Mouse (Mus musculus): ENCODE measurements around the gene Hist1h2ac.
"Not testable (repeated sequence)": the region's sequence is repeated elsewhere in the genome, so short reads cannot be mapped to it uniquely, and the experiment has no call there.

The Hist1h2ac gene

GRCm38 (mm10) chr13:23699767-23700166 is 16.0 kb upstream of the Hist1h2ac start:
- DNase-seq: no peak

GRCm38 (mm10) chr13:23698996-23699395 is 15.2 kb upstream of the Hist1h2ac start:
- no peak for DNase-seq

- peak; percentile 96 to 100 for DNase-seq
Measured at GRCm38 (mm10) chr13:23698300-23698693, 14.5 kb upstream of the Hist1h2ac start, which contains the start of gene Hist1h4c. Gene Hist1h4c, minus strand, starts transcription at chr13:23698454.

DNA sequence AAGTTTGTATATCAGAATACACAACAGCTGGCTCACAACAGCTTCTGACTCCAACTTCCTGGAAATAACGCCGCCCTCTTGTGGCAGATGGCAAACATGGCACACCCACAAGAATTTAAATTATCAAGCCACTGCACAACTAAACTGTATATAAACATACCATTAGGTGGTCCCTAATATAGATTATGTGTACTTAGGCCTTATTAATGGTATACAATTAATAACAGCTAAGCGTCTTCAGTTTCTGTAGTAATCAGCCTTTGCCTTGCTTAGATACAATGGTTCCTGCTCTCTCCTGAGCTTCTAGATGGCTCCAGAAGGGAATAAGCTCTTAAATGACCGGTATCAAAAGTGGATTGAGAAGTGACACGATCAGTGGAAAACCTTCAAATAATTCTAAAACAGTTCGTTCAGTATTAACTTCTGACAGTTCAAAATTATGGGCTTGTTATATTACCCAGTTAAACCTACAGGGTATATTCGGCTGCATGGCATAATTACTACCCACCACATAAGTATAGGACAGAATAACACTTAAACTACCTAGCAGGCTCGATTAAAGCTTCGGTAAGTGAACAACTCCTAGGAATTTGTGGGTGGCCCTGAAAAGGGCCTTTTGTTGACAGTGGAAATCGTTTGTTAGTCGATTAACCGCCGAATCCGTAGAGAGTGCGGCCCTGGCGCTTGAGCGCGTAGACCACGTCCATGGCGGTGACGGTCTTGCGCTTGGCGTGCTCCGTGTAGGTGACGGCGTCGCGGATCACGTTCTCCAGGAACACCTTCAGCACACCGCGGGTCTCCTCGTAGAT is 13.9 kb upstream of the Hist1h2ac start:
- no peak for DNase-seq

- DNase-seq: no peak
Measured at GRCm38 (mm10) chr13:23696061-23696474, 12.3 kb upstream of the Hist1h2ac start.

DNA sequence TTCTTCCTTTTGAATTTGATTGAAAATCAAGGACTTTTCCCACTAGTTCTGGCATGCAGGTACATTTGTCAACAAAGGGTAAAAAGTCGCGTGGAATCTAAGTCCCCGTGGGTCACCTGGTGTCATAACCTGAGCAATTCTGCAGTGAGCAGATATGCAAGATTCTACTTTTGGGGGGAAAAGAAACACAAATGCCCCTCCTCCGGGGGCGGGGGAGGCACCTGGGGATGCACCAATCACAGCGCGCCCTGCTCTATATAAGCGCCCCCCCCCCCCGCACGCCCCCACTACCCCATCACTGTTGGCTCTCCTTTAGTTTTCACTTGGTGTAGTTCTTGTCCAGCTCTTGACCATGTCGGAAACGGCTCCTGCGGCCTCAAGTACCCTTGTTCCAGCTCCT is 11.8 kb upstream of the Hist1h2ac start, which contains the start of gene Hist1h1t:
Gene Hist1h1t, plus strand, starts transcription at position 301 of the 400 bp plus-strand sequence.
- DNase-seq: no peak

GRCm38 (mm10) chr13:23694956-23695355 is 11.2 kb upstream of the Hist1h2ac start:
- no peak for DNase-seq

GRCm38 (mm10) chr13:23693856-23694440 is 10.2 kb upstream of the Hist1h2ac start:
- DNase-seq: no peak

DNA sequence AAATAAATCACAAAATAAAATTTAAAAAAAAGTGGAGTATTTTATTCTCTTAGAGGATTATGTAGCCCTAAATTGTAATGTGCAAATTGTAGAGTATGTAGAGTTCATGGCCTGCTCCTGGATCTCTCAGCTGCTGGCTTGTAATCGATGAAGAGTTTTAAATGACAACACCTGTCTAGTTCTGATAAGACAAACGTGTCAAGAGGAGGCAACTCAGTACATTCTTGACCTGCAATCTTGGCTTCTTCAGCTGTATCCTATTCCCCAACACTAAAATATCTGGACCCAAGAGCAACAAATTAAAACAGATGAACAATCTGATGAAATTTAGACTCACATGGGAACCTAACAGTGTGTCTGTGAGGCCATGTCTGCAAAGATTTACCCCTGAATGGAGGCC is 5.7 kb upstream of the Hist1h2ac start:
- no peak for DNase-seq

- DNase-seq: no peak
Measured at GRCm38 (mm10) chr13:23688956-23689355, 5.2 kb upstream of the Hist1h2ac start.

- no peak for DNase-seq
Measured at GRCm38 (mm10) chr13:23687907-23688306, 4.2 kb upstream of the Hist1h2ac start.

- DNase-seq: no peak
Measured at GRCm38 (mm10) chr13:23687181-23687580, 3.4 kb upstream of the Hist1h2ac start.

DNA sequence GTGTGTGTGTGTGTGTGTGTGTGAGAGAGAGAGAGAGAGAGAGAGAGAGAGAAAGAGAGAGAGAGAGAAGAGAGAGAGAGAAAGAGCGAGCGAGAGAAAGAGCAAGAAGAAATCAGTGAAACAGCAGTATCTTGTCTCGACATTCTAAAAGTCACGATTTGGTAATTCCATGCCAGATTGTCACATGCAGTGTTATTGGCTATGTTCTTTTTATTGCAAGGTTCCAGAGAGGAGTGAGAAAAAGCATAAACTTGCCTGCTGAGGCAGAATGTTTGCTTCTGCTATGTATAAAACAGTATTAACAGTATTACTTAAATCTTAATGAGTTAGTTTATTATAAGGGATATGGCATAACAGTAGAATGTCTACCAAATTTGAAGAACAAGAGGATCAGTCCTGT is 2.2 kb upstream of the Hist1h2ac start:
- DNase-seq: no peak

DNA sequence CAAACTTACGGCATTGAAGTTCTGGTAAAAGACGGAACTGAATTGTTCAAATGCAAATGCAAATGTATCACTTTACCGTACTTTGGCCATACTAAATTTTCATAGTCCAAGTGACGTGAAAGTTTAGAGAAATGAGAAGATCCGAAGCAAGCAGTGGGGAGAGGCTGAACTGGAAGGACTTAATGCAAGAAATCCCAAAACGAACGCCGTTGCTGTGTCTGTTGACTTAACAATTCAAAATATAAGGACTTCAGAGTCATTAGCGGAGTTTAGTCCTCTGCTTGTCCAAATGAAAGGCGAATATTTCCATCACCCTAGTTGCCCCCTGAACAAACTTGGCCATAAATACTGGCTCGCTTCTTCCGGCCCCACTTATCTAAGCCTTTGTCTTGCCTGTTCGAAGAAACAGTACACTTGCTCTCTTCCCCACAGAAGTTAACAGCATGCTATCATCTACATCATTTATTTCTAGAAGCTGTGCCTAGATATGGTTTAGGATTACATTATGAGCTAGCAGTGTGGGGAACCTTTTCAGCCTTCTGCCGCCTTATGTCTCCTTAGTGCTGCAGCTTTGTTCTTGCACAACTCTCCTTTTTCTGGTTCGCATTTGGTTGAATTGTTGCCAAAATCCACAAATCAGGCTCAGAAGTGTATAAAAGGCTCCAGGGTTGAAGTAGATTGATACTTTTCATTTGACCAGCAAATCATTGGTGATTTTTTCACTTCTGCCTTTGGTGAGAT is 1.5 kb upstream of the Hist1h2ac start:
- DNase-seq: no peak

GRCm38 (mm10) chr13:23684295-23684945 is 672 bp upstream of the Hist1h2ac start:
- peak; percentile 13 to 31 for DNase-seq

GRCm38 (mm10) chr13:23682947-23683754 is 597 bp downstream of the Hist1h2ac start:
- not testable (repeated sequence) for DNase-seq

- DNase-seq: no peak
Measured at GRCm38 (mm10) chr13:23682623-23682946, 1.2 kb downstream of the Hist1h2ac start.

DNA sequence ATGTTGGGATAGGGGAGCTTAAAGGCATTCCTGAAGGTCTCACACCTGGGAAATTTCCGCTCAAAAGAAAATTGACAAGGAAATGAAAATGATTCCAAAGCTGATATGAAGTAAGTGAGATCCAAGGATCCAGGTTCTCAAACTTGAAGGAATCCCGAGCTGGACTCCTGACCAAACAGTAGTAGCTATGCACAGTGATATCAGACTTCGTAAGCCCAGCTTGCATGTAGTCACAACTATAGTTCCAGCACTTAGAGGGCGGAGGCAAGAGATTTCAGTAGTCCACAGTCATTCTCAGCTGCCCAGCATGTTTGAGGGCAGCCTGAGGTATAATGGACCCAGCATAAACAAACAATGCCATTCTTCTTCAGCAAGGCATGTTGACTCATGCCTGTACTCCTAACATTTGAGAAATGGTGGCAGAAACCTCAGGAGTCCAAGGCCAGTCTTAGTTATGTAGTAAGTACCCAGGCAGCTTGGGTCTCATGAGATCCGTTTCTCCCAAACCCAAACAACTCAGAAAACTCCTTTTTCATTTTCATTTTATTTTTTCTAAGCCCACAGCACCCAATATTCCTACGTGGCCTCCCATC is 1.7 kb downstream of the Hist1h2ac start:
- DNase-seq: no peak

- DNase-seq: no peak
Measured at GRCm38 (mm10) chr13:23662536-23662935, 21.2 kb downstream of the Hist1h2ac start.

- DNase-seq: no peak
Measured at GRCm38 (mm10) chr13:23659636-23660366, 23.9 kb downstream of the Hist1h2ac start.

Measured in cerebellum, postnatal 36 days (tissue).